Mouse (Mus musculus) ZHBTc4 (cell line): Measurements from ENCODE around the gene Slc12a7.
"Not testable (repeated sequence)": the region's sequence is repeated elsewhere in the genome, so short reads cannot be mapped to it uniquely, and the experiment has no call there.

Experiments used
- DNase-seq: peaks from one replicate; pipeline ENCODE4 v3.0.0-alpha.2; 2011; ENCODE audit warnings: low read depth, low spot score

Slc12a7 gene

GRCm38 (mm10) chr13:73732742-73733700 is at the start of gene Slc12a7:
TSS of gene Slc12a7 (plus strand) at chr13:73733094.
- DNase-seq: peak; percentile 69

- no peak for DNase-seq
Observed at GRCm38 (mm10) chr13:73683682-73684081, 49.2 kb upstream of the Slc12a7 start.

GRCm38 (mm10) chr13:73684412-73684811 is 48.5 kb upstream of the Slc12a7 start:
- DNase-seq: no peak

- DNase-seq: no peak
Observed at GRCm38 (mm10) chr13:73685502-73685901, 47.4 kb upstream of the Slc12a7 start.

- no peak for DNase-seq
Observed at GRCm38 (mm10) chr13:73687601-73688000, 45.3 kb upstream of the Slc12a7 start.

- DNase-seq: no peak
Observed at GRCm38 (mm10) chr13:73688934-73689333, 44.0 kb upstream of the Slc12a7 start.

GRCm38 (mm10) chr13:73692249-73692868 is 40.5 kb upstream of the Slc12a7 start:
- peak; percentile 87 for DNase-seq

- DNase-seq: no peak
Observed at GRCm38 (mm10) chr13:73693333-73693732, 39.6 kb upstream of the Slc12a7 start.

GRCm38 (mm10) chr13:73694972-73695371 is 37.9 kb upstream of the Slc12a7 start:
- DNase-seq: no peak

GRCm38 (mm10) chr13:73696529-73696928 is 36.4 kb upstream of the Slc12a7 start:
- no peak for DNase-seq

- DNase-seq: no peak
Observed at GRCm38 (mm10) chr13:73699714-73700113, 33.2 kb upstream of the Slc12a7 start.

- no peak for DNase-seq
Observed at GRCm38 (mm10) chr13:73700554-73700953, 32.3 kb upstream of the Slc12a7 start.

GRCm38 (mm10) chr13:73701161-73701883 is 31.6 kb upstream of the Slc12a7 start:
- DNase-seq: no peak

- DNase-seq: no peak
Observed at GRCm38 (mm10) chr13:73702776-73703175, 30.1 kb upstream of the Slc12a7 start.

- DNase-seq: not testable (repeated sequence)
Observed at GRCm38 (mm10) chr13:73703486-73703885, 29.4 kb upstream of the Slc12a7 start.

- DNase-seq: no peak
Observed at GRCm38 (mm10) chr13:73704694-73705325, 28.1 kb upstream of the Slc12a7 start, which contains the start of gene Slc6a19. TSS of gene Slc6a19 (minus strand) at chr13:73704865.

- DNase-seq: no peak
Observed at GRCm38 (mm10) chr13:73709491-73709890, 23.4 kb upstream of the Slc12a7 start.

GRCm38 (mm10) chr13:73711221-73711620 is 21.7 kb upstream of the Slc12a7 start:
- no peak for DNase-seq

GRCm38 (mm10) chr13:73711803-73712202 is 21.1 kb upstream of the Slc12a7 start:
- DNase-seq: no peak

- DNase-seq: no peak
Observed at GRCm38 (mm10) chr13:73712228-73712627, 20.7 kb upstream of the Slc12a7 start.

- DNase-seq: no peak
Observed at GRCm38 (mm10) chr13:73713204-73713603, 19.7 kb upstream of the Slc12a7 start.
